Mouse (Mus musculus) hindbrain, embryonic 11.5 days (tissue): ENCODE measurements around the gene Dnajb12. TPM values are rescaled to one million over a fixed set of nuclear protein-coding genes. Genes with fewer than 3 reads are reported as not detected.

Experiments
- ATAC-seq: fragments of 200-750 bp; cut with Nextera tagmentation; 2 replicates; pipeline ENCODE4 v1.8.0; 2017; ENCODE audit warnings: mild to moderate bottlenecking, moderate TSS enrichment, moderate library complexity; ENCODE audit not compliant: low FRiP score
- DNase-seq: peaks from one replicate; pipeline ENCODE4 v3.0.0-alpha.2; 2015; ENCODE audit warnings: low spot score
- H3K27ac ChIP-seq: fragments of 300-500 bp; sonication (generic); 2 replicates; pipeline ENCODE4 v1.5.1; 2014; ENCODE audit warnings: mild to moderate bottlenecking, low read depth, low read length
- H3K27me3 ChIP-seq: fragments of 300-500 bp; sonication (generic); 2 replicates; pipeline ENCODE4 v1.6.1; 2014; ENCODE audit warnings: mild to moderate bottlenecking, low read length, moderate library complexity, mixed read lengths; ENCODE audit not compliant: control insufficient read depth, insufficient read depth
- H3K36me3 ChIP-seq: fragments of 300-500 bp; sonication (generic); 2 replicates; pipeline ENCODE4 v1.6.1; 2014; ENCODE audit warnings: mild to moderate bottlenecking, low read length, moderate library complexity, mixed read lengths; ENCODE audit not compliant: control insufficient read depth, insufficient read depth
- H3K4me1 ChIP-seq: fragments of 300-500 bp; sonication (generic); replicated peaks from 2 replicates; pipeline ENCODE4 v1.6.1; 2014; ENCODE audit warnings: low read length, mixed read lengths; ENCODE audit not compliant: control insufficient read depth, insufficient read depth
- H3K4me2 ChIP-seq: fragments of 300-500 bp; sonication (generic); replicated peaks from 2 replicates; pipeline ENCODE4 v1.6.1; 2014; ENCODE audit warnings: mild to moderate bottlenecking, low read depth, low read length
- H3K4me3 ChIP-seq: fragments of 300-500 bp; sonication (generic); 2 replicates; pipeline ENCODE4 v1.5.1; 2014; ENCODE audit warnings: low read depth, low read length
- H3K9ac ChIP-seq: fragments of 300-500 bp; sonication (generic); 2 replicates; pipeline ENCODE4 v1.6.1; 2014; ENCODE audit warnings: low read depth, low read length
- H3K9me3 ChIP-seq: fragments of 300-500 bp; sonication (generic); 2 replicates; pipeline ENCODE4 v1.6.1; 2016; ENCODE audit warnings: low read length; ENCODE audit not compliant: control insufficient read depth
- WGBS: fragments of 180-500 bp; shearing (Covaris S2); extraction: QIAGEN DNeasy Blood & Tissue Kit; methylation state at CpG from one replicate; pipeline ENCODE4 v1.1.7; 2014; 5-methylcytosine and 5-hydroxymethylcytosine counted together
- polyA plus RNA-seq: library from polyadenylated mRNA; unstranded; fragments of >200 nt; fragmentation: Nextera tagmentation; extraction: Ambion mirVana; gene quantifications from 2 replicates; pipeline ENCODE4 v1.2.1, GENCODE M21; 2014

The Dnajb12 gene
- polyA plus RNA-seq, 1 experiment from 2014 or later = 22.6 TPM

DNA sequence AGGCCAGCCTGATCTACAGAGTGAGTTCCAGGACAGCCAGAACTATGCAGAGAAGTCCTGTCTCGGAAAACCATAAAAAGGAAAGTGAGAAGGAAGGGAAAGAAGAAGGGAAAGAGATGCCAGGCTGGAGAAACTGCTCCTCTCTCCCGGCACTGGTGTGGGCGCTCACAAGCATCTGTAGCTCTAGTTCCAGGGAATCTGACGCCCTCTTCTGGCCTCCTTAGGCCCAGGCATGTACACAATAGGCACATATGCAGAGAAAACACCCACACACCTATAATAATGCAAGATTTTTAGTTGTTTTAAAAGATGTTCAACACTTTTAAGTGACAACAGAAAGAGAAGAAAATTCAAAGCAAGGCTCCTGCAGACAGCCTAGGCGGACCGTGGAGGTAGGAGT is 32.9 kb upstream of the Dnajb12 start:
- Histone ChIP-seq H3K4me2 (no peak overlapping the region), H3K9me3 (no peaks in the 10 kb centered on the region), H3K9ac (no peak overlapping the region), H3K27ac (no peak overlapping the region), H3K27me3 (no peaks in the 10 kb centered on the region), H3K4me1 (no peaks in the 10 kb centered on the region), H3K4me3 (no peak overlapping the region), H3K36me3 (no peaks in the 10 kb centered on the region)
- DNase-seq (no peak), ATAC-seq (no peak)
- whole genome bisulfite sequencing = 76% methylated on average over 6 of the region's 6 CpGs

DNA sequence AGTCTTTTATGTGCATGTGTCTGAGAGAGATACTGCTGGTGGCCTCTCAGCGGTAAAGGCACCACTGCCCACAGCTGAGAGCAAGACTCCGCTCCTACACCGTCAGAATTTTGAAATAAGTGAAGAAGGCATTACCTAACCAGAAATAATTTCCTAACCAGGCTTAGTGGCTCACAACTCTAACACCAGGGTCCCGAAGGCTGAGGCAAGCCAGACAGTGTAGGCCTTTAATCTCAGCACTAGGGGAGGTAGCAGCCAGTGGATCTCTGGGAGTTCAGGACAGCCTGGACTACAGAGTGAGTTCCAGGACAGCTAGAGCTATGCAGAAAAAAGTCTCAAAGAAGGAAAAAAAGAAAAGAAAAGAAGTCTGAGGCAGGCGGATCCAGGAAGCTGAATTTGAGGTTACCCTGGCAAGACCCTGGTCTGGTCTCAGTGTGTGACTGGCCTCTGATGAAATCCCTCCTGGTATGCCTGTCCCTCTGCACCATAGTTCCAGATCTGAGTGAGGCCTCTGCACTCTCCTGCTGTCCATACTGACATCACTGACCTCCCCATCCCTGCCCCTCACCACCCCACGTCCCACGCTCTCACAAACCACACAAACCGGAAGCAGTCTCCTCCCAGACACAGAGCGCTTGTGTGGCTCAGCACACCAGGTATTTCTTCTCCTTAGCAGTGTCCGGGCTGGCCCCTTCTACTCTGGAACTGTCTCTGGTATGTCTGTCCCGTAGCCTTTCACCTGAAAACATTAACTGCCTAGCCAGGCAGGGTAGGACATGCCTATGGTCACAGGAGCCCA is 31.1 kb upstream of the Dnajb12 start:
- Histone ChIP-seq H3K27ac (no peak overlapping the region), H3K9me3 (no peaks in the 10 kb centered on the region), H3K27me3 (no peaks in the 10 kb centered on the region), H3K36me3 (no peaks in the 10 kb centered on the region), H3K9ac (no peak overlapping the region), H3K4me3 (no peak overlapping the region), H3K4me1 (no peaks in the 10 kb centered on the region), H3K4me2 (no peak overlapping the region)
- DNase-seq (no peak), ATAC-seq (no peak)
- 85% methylated on average over 11 of the region's 11 CpGs for WGBS

DNA sequence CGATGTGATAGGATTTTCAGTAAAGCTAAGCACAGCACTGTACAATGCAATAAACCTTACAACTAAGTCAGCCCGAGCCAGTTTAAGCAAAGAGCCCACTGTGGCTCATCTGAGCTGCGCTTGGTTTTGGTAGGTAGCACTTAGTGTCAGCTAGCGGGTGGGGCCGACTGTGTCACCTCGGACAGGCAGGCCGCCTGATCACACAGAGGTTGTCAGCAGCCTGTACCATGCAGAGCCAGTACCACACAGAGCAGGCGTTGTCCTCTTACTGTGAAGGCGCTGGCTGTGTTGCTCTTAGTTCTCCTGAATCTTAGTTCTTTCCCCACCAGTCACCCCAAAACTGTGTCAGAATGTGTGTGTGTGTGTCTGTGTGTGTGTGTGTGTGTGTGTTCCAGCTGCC is 30.4 kb upstream of the Dnajb12 start:
- H3K9me3 ChIP-seq = no peaks in the 10 kb centered on the region
- DNase-seq (no peak), ATAC-seq (no peak)
- H3K4me2 ChIP-seq = no peak overlapping the region
- H3K27me3 ChIP-seq = no peaks in the 10 kb centered on the region
- WGBS = 64% methylated on average over 9 of the region's 9 CpGs
- H3K4me3 ChIP-seq = no peak overlapping the region
- H3K4me1 ChIP-seq = no peaks in the 10 kb centered on the region
- H3K27ac ChIP-seq = no peak overlapping the region
- no peak overlapping the region for H3K9ac ChIP-seq
- H3K36me3 ChIP-seq = no peaks in the 10 kb centered on the region

DNA sequence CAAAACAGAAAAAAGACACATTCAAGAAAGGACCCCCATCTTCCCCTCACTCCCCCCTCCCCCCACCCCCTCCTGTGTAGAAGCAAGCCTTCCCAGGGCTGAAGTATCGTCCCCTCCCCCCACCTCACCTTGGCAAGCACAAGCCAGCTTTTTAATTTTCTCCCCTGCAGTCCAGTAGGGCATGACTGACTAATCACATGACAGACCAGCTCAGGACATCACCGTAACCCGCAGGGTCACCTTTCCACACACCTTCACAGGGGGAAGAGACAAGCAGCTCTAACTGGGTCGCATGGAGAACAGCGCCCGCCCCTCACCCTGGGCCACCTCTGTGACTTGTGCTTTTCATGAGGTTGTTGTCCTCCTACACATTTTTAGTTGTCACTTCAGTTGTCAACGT is 30.0 kb upstream of the Dnajb12 start:
- H3K9ac ChIP-seq = no peak overlapping the region

DNA sequence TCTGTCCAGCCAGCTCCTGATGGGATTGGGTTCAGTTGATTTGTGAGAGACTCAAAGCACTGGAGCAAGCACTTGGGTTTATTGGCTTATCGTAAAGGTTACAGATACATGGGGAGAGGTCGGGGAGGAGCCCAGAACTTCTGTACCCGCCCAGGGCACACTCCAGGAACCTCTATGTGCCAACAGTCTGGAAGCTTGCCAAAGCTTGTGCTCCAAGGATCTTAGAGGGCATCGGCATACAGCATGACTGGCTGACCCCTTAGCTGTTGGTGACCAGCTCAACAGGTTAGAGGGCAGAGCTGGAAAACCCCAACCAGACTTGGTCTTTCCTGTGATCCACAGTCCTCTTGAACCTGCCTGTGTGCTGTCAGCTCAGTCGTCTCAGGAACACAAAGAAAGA is 22.2 kb upstream of the Dnajb12 start:
- H3K36me3 ChIP-seq = no peaks in the 10 kb centered on the region
- 81% methylated on average over 5 of the region's 5 CpGs for WGBS
- H3K4me2 ChIP-seq = no peak overlapping the region
- DNase-seq (no peak), ATAC-seq (no peak)
- H3K27ac ChIP-seq = no peak overlapping the region
- H3K4me3 ChIP-seq = no peak overlapping the region
- no peaks in the 10 kb centered on the region for H3K27me3 ChIP-seq
- H3K9me3 ChIP-seq = no peaks in the 10 kb centered on the region
- H3K9ac ChIP-seq = no peak overlapping the region
- no peaks in the 10 kb centered on the region for H3K4me1 ChIP-seq

More for the DNA sequence above, 30.0 kb upstream of the Dnajb12 start:
- no peak overlapping the region for H3K4me2 ChIP-seq
- H3K9me3 ChIP-seq = no peaks in the 10 kb centered on the region
- H3K27ac ChIP-seq = no peak overlapping the region
- no peak for DNase-seq
- H3K4me1 ChIP-seq = no peaks in the 10 kb centered on the region
- no peak for ATAC-seq
- 73% methylated on average over 7 of the region's 7 CpGs for WGBS
- H3K36me3 ChIP-seq = no peaks in the 10 kb centered on the region
- no peak overlapping the region for H3K4me3 ChIP-seq
- no peaks in the 10 kb centered on the region for H3K27me3 ChIP-seq

DNA sequence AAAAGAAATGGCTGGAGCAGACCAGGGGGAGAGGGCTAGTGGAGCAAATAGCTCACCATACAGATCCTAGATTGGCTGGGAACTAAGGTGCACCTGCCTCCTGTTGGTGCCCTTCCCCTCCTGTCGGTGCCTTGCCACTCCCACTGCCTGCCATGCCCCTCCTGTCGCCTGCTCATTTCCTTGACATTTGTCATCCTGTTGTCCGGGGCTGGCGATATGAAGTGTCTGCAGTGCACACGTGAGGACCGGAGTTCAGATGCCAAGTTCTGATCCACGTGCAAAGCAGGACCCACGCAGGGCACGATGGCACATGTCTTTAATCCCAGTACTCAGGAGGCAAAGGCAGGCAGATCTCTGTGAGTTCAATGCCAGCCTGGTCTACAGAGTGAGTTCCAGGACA is 18.7 kb upstream of the Dnajb12 start:
- H3K36me3 ChIP-seq = no peaks in the 10 kb centered on the region
- 79% methylated on average over 9 of the region's 9 CpGs for WGBS
- no peaks in the 10 kb centered on the region for H3K9me3 ChIP-seq
- H3K4me1 ChIP-seq = peaks cover 8% of the 10 kb centered on the region; the same call in 1 of the 2 replicates
- no peak overlapping the region for H3K4me2 ChIP-seq
- H3K27me3 ChIP-seq = no peaks in the 10 kb centered on the region
- ATAC-seq (no peak), DNase-seq (no peak)
- no peak overlapping the region for H3K9ac ChIP-seq
- no peak overlapping the region for H3K4me3 ChIP-seq
- no peak overlapping the region for H3K27ac ChIP-seq

DNA sequence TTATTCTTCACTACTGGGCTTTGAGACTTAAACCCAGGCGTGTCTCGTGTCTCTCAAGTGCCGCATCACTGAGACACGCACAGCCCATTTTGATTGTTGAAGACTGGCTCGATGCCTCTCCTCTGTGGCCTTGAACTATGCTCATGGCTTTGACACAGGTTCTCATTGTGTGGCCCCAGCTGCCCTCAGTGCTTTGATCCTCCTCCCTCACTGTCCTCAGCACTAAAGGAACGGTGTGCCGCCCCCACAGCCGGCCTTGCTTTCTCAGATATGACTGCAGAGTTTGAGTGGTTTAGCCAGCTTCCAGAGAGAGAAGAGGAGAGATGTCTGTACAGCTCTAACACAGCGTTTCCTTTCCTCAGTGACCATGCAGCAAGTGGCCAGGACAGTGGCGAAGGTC is 18.2 kb upstream of the Dnajb12 start:
- 81% methylated on average over 10 of the region's 10 CpGs for WGBS
- Histone ChIP-seq H3K4me3 (no peak overlapping the region), H3K36me3 (no peaks in the 10 kb centered on the region), H3K4me2 (no peak overlapping the region), H3K27me3 (no peaks in the 10 kb centered on the region), H3K9me3 (no peaks in the 10 kb centered on the region), H3K27ac (no peak overlapping the region), H3K4me1 (peaks cover 8% of the 10 kb centered on the region; the same call in 1 of the 2 replicates), H3K9ac (no peak overlapping the region)
- DNase-seq (no peak), ATAC-seq (no peak)

DNA sequence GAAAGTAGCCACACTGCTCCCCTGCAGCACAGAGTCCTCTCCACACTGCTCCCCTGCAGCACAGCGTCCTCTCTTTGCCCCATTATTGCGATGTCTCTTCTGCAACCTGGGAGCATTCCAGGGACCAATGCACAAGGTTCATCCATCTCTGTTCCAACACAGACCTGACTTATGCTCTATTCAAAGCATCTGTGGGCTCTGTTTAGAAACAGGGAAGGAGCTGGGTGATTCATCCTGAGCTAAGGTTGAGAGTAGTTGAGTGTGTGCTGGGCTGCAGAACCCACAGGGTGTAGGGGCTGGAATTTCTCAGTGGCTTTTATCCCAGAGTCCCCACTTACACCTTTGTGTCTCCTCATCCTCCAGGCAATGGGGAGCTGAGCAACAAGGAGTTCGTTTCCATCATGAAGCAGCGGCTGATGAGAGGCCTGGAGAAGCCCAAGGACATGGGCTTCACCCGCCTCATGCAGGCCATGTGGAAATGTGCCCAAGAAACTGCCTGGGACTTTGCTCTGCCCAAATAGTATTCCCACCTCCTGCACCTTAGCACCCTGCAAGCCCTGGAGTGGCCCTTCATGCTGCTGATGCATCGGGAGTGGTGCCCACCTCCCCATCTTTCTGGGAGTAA is 16.4 kb upstream of the Dnajb12 start:
- Histone ChIP-seq H3K27me3 (no peaks in the 10 kb centered on the region), H3K27ac (no peak overlapping the region), H3K4me1 (peaks cover 8% of the 10 kb centered on the region; the same call in 1 of the 2 replicates), H3K4me2 (no peak overlapping the region), H3K4me3 (no peak overlapping the region), H3K9me3 (no peaks in the 10 kb centered on the region), H3K9ac (no peak overlapping the region), H3K36me3 (no peaks in the 10 kb centered on the region)
- ATAC-seq = no peak
- no peak for DNase-seq
- WGBS = 88% methylated on average over 6 of the region's 6 CpGs

DNA sequence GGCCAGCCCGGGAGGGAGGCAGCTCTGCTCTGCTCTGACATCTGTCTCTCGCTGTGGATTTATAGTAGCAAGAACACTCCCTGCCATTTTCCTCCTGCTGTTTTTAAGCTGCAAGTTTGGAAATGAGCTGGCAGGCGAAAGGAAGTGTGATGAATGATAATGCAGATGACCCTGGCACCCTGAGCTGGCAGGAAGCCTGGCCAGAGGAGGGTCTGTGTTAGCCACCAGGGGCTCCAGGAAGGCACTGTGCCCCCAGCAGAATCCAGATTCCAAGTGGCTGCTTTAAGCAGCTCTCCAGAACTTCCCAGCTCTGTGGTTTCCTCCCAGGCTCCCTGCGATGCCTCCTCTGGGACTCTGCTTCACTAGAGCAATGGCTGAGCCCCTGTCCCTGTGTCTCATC is 15.7 kb upstream of the Dnajb12 start:
- DNase-seq (no peak), ATAC-seq (no peak)
- H3K27ac ChIP-seq = no peak overlapping the region
- no peak overlapping the region for H3K9ac ChIP-seq
- H3K4me2 ChIP-seq = no peak overlapping the region
- no peaks in the 10 kb centered on the region for H3K9me3 ChIP-seq
- no peaks in the 10 kb centered on the region for H3K27me3 ChIP-seq
- peaks cover 8% of the 10 kb centered on the region; the same call in 1 of the 2 replicates for H3K4me1 ChIP-seq
- no peak overlapping the region for H3K4me3 ChIP-seq
- H3K36me3 ChIP-seq = no peaks in the 10 kb centered on the region
- WGBS = 31% methylated on average over 4 of the region's 4 CpGs
